Mouse (Mus musculus) ES-E14 (cell line): ENCODE results near the gene Tmem104. TPM values are rescaled to one million over a fixed set of nuclear protein-coding genes. Genes with fewer than 3 reads are reported as not detected.

Experiments
- DNase-seq: peaks from one replicate; pipeline ENCODE4 v3.0.0-alpha.2; 2013; ENCODE audit warnings: low read depth, low spot score
- H3K27ac ChIP-seq: 2 replicates; pipeline ENCODE4 v1.5.1; 2012; ENCODE audit warnings: low read depth, mild to moderate bottlenecking, low read length, moderate library complexity, mixed read lengths; ENCODE audit not compliant: poor library complexity, insufficient read depth, severe bottlenecking
- H3K36me3 ChIP-seq: 2 replicates; pipeline ENCODE4 v1.6.1; 2012; ENCODE audit warnings: mild to moderate bottlenecking, low read length, moderate library complexity, mixed read lengths; ENCODE audit not compliant: control insufficient read depth, poor library complexity, insufficient read depth, severe bottlenecking
- H3K4me1 ChIP-seq, 2 experiments: fragments of 150-350 bp in 1 of 2; sonication (generic) in 1 of 2; 2 replicates each; pipeline ENCODE4 v1.6.1; 2012; ENCODE audit warnings: low read length in 2 of 2, mild to moderate bottlenecking in 1 of 2, mixed read lengths in 1 of 2; ENCODE audit not compliant: control insufficient read depth in 2 of 2, insufficient read depth in 2 of 2, poor library complexity in 1 of 2
- H3K4me3 ChIP-seq, 2 experiments: fragments of 150-350 bp in 1 of 2; sonication (generic) in 1 of 2; 2 replicates each; pipeline ENCODE4 v1.5.1; 2012; ENCODE audit warnings: low read length in 2 of 2, low read depth in 1 of 2, mild to moderate bottlenecking in 1 of 2, mixed read lengths in 1 of 2; ENCODE audit not compliant: insufficient read depth in 1 of 2, poor library complexity in 1 of 2, severe bottlenecking in 1 of 2
- H3K9ac ChIP-seq: 2 replicates; pipeline ENCODE4 v1.6.1; 2012; ENCODE audit warnings: low read depth, mild to moderate bottlenecking, low read length, mixed read lengths; ENCODE audit not compliant: poor library complexity, insufficient read depth, severe bottlenecking
- H3K9me3 ChIP-seq: fragments of 150-350 bp; sonication (generic); 2 replicates; pipeline ENCODE4 v1.6.1; 2012; ENCODE audit warnings: low read depth, mild to moderate bottlenecking, low read length; ENCODE audit not compliant: control insufficient read depth, insufficient read depth
- CHD2 ChIP-seq: IDR thresholded peaks from 2 replicates; pipeline ENCODE4 v1.6.1; 2014; ENCODE audit warnings: mild to moderate bottlenecking, low read depth, low read length, inconsistent platforms
- HCFC1 ChIP-seq: IDR thresholded peaks from 2 replicates; pipeline ENCODE4 v1.6.1; 2012; ENCODE audit warnings: low read length, inconsistent platforms, borderline replicate concordance; ENCODE audit not compliant: insufficient read depth
- MAFK ChIP-seq: IDR thresholded peaks from 2 replicates; pipeline ENCODE4 v1.6.1; 2014; ENCODE audit warnings: mild to moderate bottlenecking, low read depth, low read length, inconsistent platforms; ENCODE audit not compliant: insufficient read depth
- ZC3H11A ChIP-seq: IDR thresholded peaks from 2 replicates; pipeline ENCODE4 v1.6.1; 2012; ENCODE audit warnings: low read depth, mild to moderate bottlenecking, inconsistent platforms, low read length, borderline replicate concordance
- ZNF384 ChIP-seq: IDR thresholded peaks from 2 replicates; pipeline ENCODE4 v1.6.1; 2012; ENCODE audit warnings: low read depth, low read length, inconsistent platforms
- in situ Hi-C, 2 experiments: fragments of 600-800 bp; cut with MboI; formaldehyde crosslinking; loops; one replicate each; pipeline ENCODE4 v1.15.1; 2025; ENCODE audit warnings: low sequenced_read_pairs in 2 of 2, inconsistent platforms in 1 of 2; ENCODE audit not compliant: unreplicated experiment in 2 of 2
- total RNA-seq: library from RNA; depleted of rRNA; stranded (reverse); fragments of 300-350 nt; gene quantifications from 2 replicates; pipeline ENCODE4 v1.2.3, GENCODE M21; 2012

Gene Tmem104
- total RNA-seq, 1 experiment: 14.7 TPM

GRCm38 (mm10) chr11:115286201-115286993, 99.1 kb downstream of the Tmem104 start:
- no peaks in the 10 kb centered on the region for H3K36me3 ChIP-seq
- peaks cover 0 to 3% of the 10 kb centered on the region in 2 experiments; a peak in 1 of 4 replicates for H3K4me1 ChIP-seq
- H3K9ac ChIP-seq: no peak overlapping the region
- no peak for DNase-seq
- no peak for TF ChIP-seq ZC3H11A
- no peak for TF ChIP-seq HCFC1
- TF ChIP-seq ZNF384: no peak
- TF ChIP-seq CHD2: no peak
- TF ChIP-seq MAFK: no peak
- no peak overlapping the region for H3K27ac ChIP-seq
- no peaks in the 10 kb centered on the region for H3K9me3 ChIP-seq
- H3K4me3 ChIP-seq: no peak overlapping the region
- in situ Hi-C loops: no loop called here

GRCm38 (mm10) chr11:115287386-115287785, 100.1 kb downstream of the Tmem104 start:
- Histone ChIP-seq H3K4me3 (no peak overlapping the region), H3K4me1 (peaks cover 2 to 13% of the 10 kb centered on the region in 2 experiments; a peak in 2 of 4 replicates), H3K36me3 (no peaks in the 10 kb centered on the region), H3K9me3 (no peaks in the 10 kb centered on the region), H3K9ac (no peak overlapping the region), H3K27ac (no peak overlapping the region)
- in situ Hi-C loops: no loop called here
- DNase-seq: no peak
- no peak for TF ChIP-seq MAFK
- no peak for TF ChIP-seq ZNF384
- TF ChIP-seq ZC3H11A: no peak
- no peak for TF ChIP-seq HCFC1
- TF ChIP-seq CHD2: no peak

- Histone ChIP-seq H3K9ac (no peak overlapping the region), H3K9me3 (no peaks in the 10 kb centered on the region), H3K27ac (no peak overlapping the region), H3K4me3 (no peak overlapping the region), H3K36me3 (no peaks in the 10 kb centered on the region), H3K4me1 (peaks cover 3 to 15% of the 10 kb centered on the region in 2 experiments; a peak in 2 of 4 replicates)
- TF ChIP-seq MAFK (no peak), ZNF384 (no peak), ZC3H11A (no peak), HCFC1 (no peak), CHD2 (no peak)
- in situ Hi-C loops: no loop called here
- no peak for DNase-seq
Observed at GRCm38 (mm10) chr11:115288305-115288704, 101.0 kb downstream of the Tmem104 start.

GRCm38 (mm10) chr11:115289885-115290284, 102.6 kb downstream of the Tmem104 start:
- H3K9me3 ChIP-seq: no peaks in the 10 kb centered on the region
- no peaks in the 10 kb centered on the region for H3K36me3 ChIP-seq
- DNase-seq: no peak
- no peak overlapping the region for H3K9ac ChIP-seq
- peaks cover 3 to 25% of the 10 kb centered on the region in 2 experiments; a peak in 2 of 4 replicates for H3K4me1 ChIP-seq
- H3K4me3 ChIP-seq: no peak overlapping the region
- TF ChIP-seq HCFC1: no peak
- TF ChIP-seq MAFK: no peak
- TF ChIP-seq ZC3H11A: no peak
- TF ChIP-seq CHD2: no peak
- no peak for TF ChIP-seq ZNF384
- no peak overlapping the region for H3K27ac ChIP-seq
- in situ Hi-C loops: no loop called here
